Mouse (Mus musculus) brain, adult 2 months (tissue): ENCODE measurements around the gene C2cd4a.

ENCODE experiments used
- DNase-seq: peaks from one replicate; pipeline ENCODE4 v3.0.0; 2011; ENCODE audit warnings: low read depth, low spot score

C2cd4a gene

GRCm38 (mm10) chr9:67792405-67792804 lies 39.7 kb downstream of the C2cd4a start:
- DNase-seq: no peak

GRCm38 (mm10) chr9:67787671-67788070 lies 44.5 kb downstream of the C2cd4a start:
- DNase-seq: no peak

- DNase-seq: no peak
Observed at GRCm38 (mm10) chr9:67786311-67786710, 45.8 kb downstream of the C2cd4a start.

- no peak for DNase-seq
Observed at GRCm38 (mm10) chr9:67783925-67784324, 48.2 kb downstream of the C2cd4a start.

GRCm38 (mm10) chr9:67783464-67783863 lies 48.7 kb downstream of the C2cd4a start:
- DNase-seq: peak; percentile 65

GRCm38 (mm10) chr9:67782786-67783185 lies 49.3 kb downstream of the C2cd4a start:
- no peak for DNase-seq
